Comparison of ENCODE assay signal across 1 mouse cellular context in genomic region chr6:146641621-146642210, GRCm38 (mm10).
TF ChIP-seq lines count a peak whose summit lies in the region.

No protein-coding gene starts in this region.

TF ChIP-seq in MEL, 35 proteins besides CTCF, POLR2A, EP300 and RAD21 (continued from another document):
- TF ChIP-seq ETS1 (IDR thresholded peaks at IDR 0.05; ENCODE audit: low read depth, low read length), result 0 out of 2 replicates have a peak, but pooled peaks have one; percentile 5
TF ChIP-seq in MEL: peak in this region for 7.
